Mouse (Mus musculus): ENCODE data around the gene Gm17660.

Gene Gm17660

GRCm38 (mm10) chr5:104076361-104076760, 1.0 kb downstream of the Gm17660 start:
- no peak for DNase-seq

DNA sequence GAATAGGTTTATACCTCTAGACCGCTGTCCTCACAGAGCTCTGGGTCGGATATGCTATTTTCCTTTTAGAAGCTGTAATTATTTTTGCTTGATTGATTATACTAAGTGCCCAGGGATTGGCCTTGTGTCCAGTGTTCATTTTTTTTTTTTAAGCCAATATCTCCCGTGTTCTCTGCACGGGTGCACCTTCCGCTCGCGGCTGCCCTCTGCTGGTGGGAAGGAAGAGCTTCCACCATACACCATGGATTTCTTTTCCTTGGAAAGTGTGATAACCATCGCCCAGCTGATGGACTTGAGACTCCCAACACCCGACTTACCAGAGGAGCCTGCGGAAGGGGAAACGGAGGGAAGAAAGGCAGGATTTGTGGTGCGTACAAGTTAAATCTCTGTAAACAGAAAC, 3.0 kb downstream of the Gm17660 start:
- DNase-seq = no peak

DNA sequence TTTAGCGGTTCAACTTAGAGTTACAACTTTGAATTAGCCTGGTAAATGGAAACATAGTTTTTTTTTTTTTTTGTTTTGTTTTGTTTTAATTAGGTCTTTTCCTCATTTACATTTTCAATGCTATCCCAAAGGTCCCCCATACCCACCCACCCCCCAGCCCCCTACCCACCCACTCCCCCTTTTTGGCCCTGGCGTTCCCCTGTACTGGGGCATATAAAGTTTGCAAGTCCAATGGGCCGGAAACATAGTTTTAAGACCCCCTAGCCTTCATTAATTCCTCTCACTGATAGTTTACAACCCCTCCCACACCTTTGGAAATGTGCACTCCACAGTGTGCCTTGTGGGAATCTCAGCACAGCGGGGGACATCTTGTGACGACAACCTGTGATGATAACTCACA, 3.8 kb downstream of the Gm17660 start:
- DNase-seq = no peak

DNA sequence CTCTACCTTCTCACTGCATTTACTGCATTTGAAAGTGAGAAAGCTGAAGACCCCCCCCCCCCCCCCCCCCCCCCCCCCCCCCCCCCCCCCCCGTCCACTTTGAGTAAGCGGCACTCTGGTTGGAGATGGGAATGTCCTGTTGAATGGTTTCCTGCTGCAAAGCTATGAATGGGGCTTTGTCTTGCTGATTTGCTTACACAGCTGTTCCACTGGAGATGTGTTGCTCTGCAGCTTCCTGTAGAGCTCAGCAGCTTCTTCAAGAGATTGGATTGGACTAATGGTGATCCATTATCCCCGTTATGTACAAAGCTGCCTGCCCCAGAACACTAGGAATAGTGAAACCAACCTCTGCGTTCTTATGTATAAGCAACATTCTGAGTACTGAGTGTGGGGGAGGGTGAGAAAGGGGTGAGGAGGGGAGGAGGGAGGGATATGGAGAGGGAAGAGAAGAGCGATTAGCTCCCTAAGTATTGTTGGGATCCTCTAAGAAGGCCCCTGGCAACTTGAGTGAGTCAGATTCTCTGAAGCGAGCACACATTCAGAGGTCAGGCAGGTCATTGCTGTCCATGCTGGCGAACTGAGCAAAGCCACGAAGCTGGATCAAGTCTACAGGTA, 5.0 kb downstream of the Gm17660 start:
- DNase-seq = no peak

DNA sequence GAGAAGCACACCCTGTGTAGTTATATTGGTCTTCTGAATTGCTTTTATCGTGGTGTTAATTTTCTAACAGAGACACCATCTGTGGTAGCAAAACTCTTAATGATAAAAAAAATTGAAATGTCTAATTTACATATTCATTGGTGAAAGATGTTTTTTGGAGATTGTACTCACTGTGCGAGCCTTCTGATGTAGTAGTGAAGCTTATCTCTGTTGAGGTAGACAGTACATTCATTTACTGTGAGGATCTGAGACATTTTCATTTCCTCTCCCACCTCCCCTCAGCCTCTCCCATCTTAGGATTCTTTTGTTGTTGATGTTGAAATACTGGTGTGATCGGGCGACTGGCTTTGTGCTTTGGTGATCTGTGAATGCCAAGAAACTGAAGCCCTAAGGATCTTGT, 6.4 kb downstream of the Gm17660 start:
- DNase-seq = no peak

DNA sequence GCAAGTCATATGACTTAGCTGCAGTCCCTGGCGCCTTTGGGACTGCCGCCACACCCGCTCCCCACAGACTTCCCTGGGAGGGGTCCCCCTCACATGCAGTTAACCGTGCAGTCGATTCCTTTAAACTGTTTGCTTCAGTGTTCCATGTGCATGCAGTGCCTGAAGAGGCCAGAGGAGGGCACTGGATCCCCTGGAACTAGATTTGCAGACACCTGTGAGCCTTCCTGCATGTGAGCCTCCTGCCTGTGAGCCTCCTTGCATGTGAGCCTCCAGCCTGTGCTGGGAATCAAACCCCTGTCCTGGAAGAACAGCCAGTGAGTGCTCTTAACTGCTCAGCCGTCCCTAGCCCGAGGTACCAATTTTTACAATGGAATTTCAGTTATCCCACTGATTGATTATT, 8.7 kb downstream of the Gm17660 start:
- no peak for DNase-seq

DNA sequence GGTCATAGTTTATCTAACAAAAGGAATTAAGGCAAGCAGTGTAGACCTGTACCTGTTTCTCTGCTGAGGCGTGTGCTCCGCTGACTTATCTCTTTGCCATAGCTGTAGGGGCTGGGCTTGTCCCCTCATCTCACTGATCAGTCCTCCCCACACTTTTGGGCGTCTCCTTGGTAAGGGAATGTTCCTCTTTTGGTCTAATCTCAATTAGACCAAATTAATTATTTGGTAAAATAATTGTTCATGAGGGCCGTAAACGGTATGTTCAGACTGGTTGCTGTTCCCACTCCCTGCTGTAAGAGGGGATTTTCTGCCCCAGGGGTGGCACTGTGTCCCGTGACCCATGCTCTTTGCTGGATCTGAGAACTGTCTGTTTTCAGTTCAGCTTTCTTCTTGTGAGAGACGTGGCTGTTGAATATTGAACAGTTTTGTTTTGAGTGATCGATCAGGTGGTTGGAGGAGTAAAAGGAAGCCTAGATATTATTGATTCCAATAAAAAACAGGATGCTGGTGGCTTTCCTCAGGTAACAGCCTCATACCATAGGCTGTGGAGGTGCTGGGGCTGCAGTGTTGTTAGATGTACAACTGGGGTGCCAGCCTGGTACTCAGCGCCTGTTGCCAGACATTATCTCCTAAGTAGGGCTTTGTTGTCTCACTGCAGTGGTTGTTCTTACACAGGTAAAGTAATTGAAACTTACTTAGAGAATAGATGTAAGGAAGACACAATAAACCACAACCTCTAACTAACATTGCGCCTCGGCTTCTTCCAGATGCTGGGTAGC, 14.4 kb downstream of the Gm17660 start:
- no peak for DNase-seq

DNA sequence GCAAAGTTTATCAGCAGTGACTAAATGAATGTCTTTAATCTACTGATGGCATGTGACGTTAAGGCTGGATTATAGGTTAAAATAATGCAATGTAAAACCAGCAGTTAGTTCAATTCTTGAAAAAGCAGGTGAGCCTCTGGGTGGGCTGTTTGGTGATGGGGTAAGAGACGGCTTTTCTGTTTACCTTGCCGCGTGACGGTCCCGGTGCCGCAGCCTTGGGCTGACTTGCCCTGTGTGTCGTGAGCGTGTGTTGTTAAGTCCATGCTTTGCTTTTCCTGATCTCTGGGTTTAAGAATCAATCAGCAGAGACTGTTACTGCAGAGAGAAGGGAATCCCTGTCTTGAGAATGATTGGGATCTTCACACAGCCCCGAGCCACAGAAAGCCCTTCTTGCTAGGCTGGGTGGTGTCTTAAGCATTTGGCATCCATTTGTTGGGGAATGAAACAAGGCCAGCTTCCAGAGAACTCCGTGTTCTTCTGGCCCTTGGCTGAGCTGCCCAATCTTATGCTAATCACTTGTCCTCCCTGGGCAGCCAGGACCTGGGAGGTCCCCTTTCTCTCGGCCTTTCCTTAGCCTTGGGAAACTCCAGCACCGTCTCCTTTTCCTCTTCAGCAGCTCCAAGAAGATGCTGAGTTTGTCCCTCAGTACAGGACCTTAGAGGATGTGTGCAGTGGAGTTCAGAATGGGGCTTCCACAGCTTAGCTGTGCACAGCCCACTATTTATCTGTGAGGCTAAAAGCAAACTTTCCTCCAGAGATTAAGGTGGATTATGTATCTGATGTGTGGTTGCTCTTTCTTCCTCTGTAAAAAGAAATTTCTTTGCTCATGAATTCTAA, 15.3 kb downstream of the Gm17660 start:
- DNase-seq = no peak

- no peak for DNase-seq
These were observed 17.0 kb downstream of the Gm17660 start for GRCm38 (mm10) chr5:104060429-104060828.

DNA sequence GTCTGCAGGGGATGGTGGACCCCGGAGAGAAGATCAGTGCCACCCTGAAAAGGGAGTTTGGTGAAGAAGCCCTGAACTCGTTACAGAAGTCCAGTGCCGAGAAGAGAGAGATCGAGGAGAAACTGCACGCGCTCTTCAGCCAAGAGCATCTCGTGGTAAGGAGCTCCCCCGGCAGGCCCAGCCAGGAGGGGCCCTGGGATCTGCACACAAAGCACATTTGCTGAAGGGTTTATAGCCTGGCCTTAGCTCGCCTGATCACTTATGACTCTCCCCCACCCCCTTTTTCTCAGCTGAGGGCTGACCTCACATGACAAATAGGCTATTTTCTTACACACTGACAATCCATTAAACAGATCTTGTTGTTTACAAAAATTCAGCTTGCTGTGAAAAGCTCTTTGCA, 17.8 kb downstream of the Gm17660 start:
- DNase-seq = no peak

GRCm38 (mm10) chr5:104058021-104058420, 19.4 kb downstream of the Gm17660 start:
- no peak for DNase-seq

GRCm38 (mm10) chr5:104056295-104056694, 21.1 kb downstream of the Gm17660 start:
- DNase-seq = no peak

DNA sequence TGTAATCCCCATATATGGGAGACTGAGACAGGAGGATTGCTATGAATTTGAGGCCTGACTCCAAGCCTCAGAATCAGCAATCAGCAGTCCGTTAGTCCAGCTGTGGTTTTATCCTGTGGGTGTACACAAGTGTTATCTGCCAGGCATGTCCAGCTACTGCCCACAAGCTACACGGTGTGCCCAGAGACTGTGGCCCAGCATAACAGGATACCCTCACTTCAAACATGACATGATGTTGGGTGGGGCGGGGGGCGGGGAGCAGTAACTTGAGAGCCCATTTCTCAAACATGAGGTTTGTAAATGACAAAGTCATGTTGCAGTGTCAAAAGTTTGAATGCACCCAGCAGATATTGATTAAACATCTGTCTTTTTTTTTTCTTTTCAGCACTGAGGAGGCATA, 21.6 kb downstream of the Gm17660 start:
- no peak for DNase-seq

GRCm38 (mm10) chr5:104054938-104055337, 22.5 kb downstream of the Gm17660 start:
- no peak for DNase-seq

GRCm38 (mm10) chr5:104052956-104053355, 24.5 kb downstream of the Gm17660 start:
- no peak for DNase-seq

GRCm38 (mm10) chr5:104048139-104048538, 29.3 kb downstream of the Gm17660 start:
- no peak for DNase-seq

DNA sequence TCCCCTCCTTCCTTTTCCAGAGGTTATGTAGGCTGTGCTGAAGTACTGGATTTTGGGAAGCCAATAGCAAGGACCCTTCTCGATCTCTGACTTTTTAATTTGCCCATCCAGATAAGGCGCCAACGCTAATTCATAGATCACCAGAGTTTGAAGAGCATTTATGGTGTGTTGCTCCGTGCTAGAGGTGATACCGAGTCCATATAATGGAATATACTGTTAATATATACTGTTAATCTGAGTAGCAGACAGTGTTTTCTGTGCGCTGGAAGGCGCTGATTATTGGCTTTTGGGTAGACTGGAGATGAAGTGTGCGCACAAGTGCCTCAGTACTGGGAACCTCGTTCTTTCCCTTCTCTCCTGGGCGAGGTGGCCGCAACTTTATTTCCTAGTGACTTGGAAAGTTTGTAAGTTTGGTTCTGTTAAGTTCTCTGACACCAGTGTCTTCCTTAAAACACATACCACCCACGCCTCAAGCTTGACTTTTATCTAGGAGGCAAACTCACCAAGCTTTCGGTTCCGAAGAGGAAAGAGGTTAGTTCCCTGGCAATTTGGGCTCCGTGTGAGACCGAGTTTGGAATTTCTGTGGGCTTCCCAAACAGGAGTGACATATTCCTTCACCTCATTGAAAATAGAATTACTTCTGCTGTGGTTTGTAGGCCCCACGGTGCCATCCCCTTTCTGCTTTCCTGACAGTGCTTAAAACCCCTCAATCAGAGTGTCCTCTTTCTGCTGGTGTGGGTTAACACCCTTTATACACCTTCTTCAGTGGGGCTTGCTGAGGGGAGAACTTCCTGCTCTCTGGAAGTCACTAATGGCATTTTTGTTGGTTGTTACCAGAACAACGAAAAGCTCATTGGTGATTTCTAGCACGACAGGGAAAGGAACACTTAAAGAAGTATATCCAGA, 30.0 kb downstream of the Gm17660 start:
- DNase-seq = no peak

GRCm38 (mm10) chr5:104046256-104047199, 30.9 kb downstream of the Gm17660 start, which contains the start of gene Nudt9:
Gene Nudt9, plus strand, starts transcription at chr5:104046306.
- DNase-seq = peak; percentile 99

- DNase-seq = no peak
These were observed 33.7 kb downstream of the Gm17660 start for GRCm38 (mm10) chr5:104043704-104044103.

GRCm38 (mm10) chr5:104042906-104043305, 34.5 kb downstream of the Gm17660 start:
- DNase-seq = no peak

- DNase-seq = peak; percentile 42
These were observed 38.1 kb downstream of the Gm17660 start for GRCm38 (mm10) chr5:104039154-104039932.

All from layer of hippocampus, adult 9-11 months (tissue).